Mouse (Mus musculus) thymus, postnatal 36 days (tissue): Measurements from ENCODE around the gene Grn.

Source experiments
- DNase-seq, 2 experiments: peaks; one replicate each; pipeline ENCODE4 v3.0.0; 2022; ENCODE audit warnings: mixed read lengths in 2 of 2

Grn gene

GRCm38 (mm10) chr11:102443740-102444139 lies 13.6 kb downstream of the Grn start:
- DNase-seq: no peak

GRCm38 (mm10) chr11:102444321-102444720 lies 14.2 kb downstream of the Grn start:
- DNase-seq: no peak

- DNase-seq: no peak
Measured at GRCm38 (mm10) chr11:102444781-102445180, 14.7 kb downstream of the Grn start.

- DNase-seq: no peak
Measured at GRCm38 (mm10) chr11:102445264-102445890, 15.3 kb downstream of the Grn start.

GRCm38 (mm10) chr11:102445891-102446361 lies 15.8 kb downstream of the Grn start:
- no peak for DNase-seq

- no peak for DNase-seq
Measured at GRCm38 (mm10) chr11:102446581-102447461, 16.7 kb downstream of the Grn start.

GRCm38 (mm10) chr11:102447497-102447896 lies 17.4 kb downstream of the Grn start, which contains the start of gene Fam171a2:
Gene Fam171a2 (minus strand): TSS chr11:102447682.
- peak; percentile 78 to 82 for DNase-seq

- no peak for DNase-seq
Measured at GRCm38 (mm10) chr11:102448327-102448726, 18.2 kb downstream of the Grn start.

- DNase-seq: no peak
Measured at GRCm38 (mm10) chr11:102449043-102450008, 19.2 kb downstream of the Grn start.

GRCm38 (mm10) chr11:102453131-102453530 lies 23.0 kb downstream of the Grn start:
- no peak for DNase-seq

- DNase-seq: peak; percentile 37 to 55
Measured at GRCm38 (mm10) chr11:102455740-102456396, 25.8 kb downstream of the Grn start.

- no peak for DNase-seq
Measured at GRCm38 (mm10) chr11:102460541-102460940, 30.4 kb downstream of the Grn start.

GRCm38 (mm10) chr11:102461764-102462163 lies 31.6 kb downstream of the Grn start:
- no peak for DNase-seq

- DNase-seq: no peak
Measured at GRCm38 (mm10) chr11:102464901-102465300, 34.8 kb downstream of the Grn start.

GRCm38 (mm10) chr11:102465713-102466436 lies 35.8 kb downstream of the Grn start:
- no peak for DNase-seq

GRCm38 (mm10) chr11:102467041-102467631 lies 37.0 kb downstream of the Grn start:
- DNase-seq: peak; percentile 95 to 96

GRCm38 (mm10) chr11:102469648-102470357 lies 39.7 kb downstream of the Grn start, which contains the start of gene Itga2b:
Gene Itga2b (minus strand): TSS chr11:102470122.
- DNase-seq: no peak

GRCm38 (mm10) chr11:102475027-102475426 lies 44.9 kb downstream of the Grn start:
- DNase-seq: no peak

GRCm38 (mm10) chr11:102478671-102479070 lies 48.6 kb downstream of the Grn start:
- no peak for DNase-seq

- no peak for DNase-seq
Measured at GRCm38 (mm10) chr11:102479581-102479980, 49.5 kb downstream of the Grn start.
